Mouse (Mus musculus): ENCODE results near the gene Gabarap. TPM values are rescaled to one million over a fixed set of nuclear protein-coding genes. Genes with fewer than 3 reads are reported as not detected.

The Gabarap gene
- total and polyA plus RNA-seq, 3 experiments: 189 to 352 (median 213) TPM

DNA sequence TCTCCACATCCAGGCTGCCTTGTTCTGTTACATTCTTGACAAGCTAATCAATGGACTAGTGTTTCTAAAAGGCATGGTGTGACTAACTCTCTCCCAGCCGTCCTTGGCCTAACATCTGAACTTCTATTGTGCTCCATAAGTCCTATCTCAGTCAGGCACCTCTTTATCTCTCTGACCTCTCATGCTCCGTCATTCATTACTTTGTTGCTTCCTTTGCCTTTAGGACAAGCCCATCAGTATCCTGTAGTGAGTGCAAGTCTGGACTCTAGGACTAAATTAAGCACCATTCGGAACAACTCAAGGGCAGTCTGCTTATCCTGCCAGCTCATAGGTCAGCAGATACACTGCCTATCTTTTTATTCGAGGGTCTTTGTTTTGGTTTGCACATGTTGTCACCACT is 14.7 kb upstream of the Gabarap start:
- Histone ChIP-seq H3K36me3 (replicated peaks in 1 of 2; ENCODE audit: control insufficient read depth in 1 of 2, insufficient read depth in 1 of 2, low read length in 1 of 2) (peaks cover 47 to 74% of the 10 kb centered on the region in 2 experiments), H3K4me1 (ENCODE audit: control insufficient read depth in 1 of 2, insufficient read depth in 2 of 2) (peaks cover 2 to 33% of the 10 kb centered on the region in 2 experiments; a peak in 2 of 4 replicates), H3K27ac (ENCODE audit: insufficient read depth, low read depth) (no peak overlapping the region), H3K79me2 (replicated peaks; ENCODE audit: control insufficient read depth, extremely low read depth, insufficient read depth, poor library complexity, severe bottlenecking) (peaks cover 20% of the 10 kb centered on the region), H3K9me3 (replicated peaks; ENCODE audit: low read length) (peaks cover 2% of the 10 kb centered on the region), H3K9ac (ENCODE audit: insufficient read depth, low read depth) (no peak overlapping the region), H3K27me3 (replicated peaks) (no peaks in the 10 kb centered on the region), H3K4me3 (replicated peaks in 1 of 3; ENCODE audit: low read depth in 2 of 3, low read length in 2 of 3, poor library complexity in 1 of 3) (no peak overlapping the region), H3K4me2 (ENCODE audit: insufficient read depth, low read depth, poor library complexity, severe bottlenecking) (no peak overlapping the region)
- dilution Hi-C loops (cut with MboI; ENCODE audit: extremely low pct_ligation_motif_present, extremely low pct_unique_long_range_greater_than_20kb, low sequenced_read_pairs): no loop called here
- no peak for TF ChIP-seq HCFC1 (IDR thresholded peaks at IDR 0.05; ENCODE audit: low read depth, low read length)
- no peak for TF ChIP-seq CTCF (conservative IDR thresholded peaks at IDR 0.05 in 1 of 2, IDR thresholded peaks at IDR 0.05 in 1 of 2; ENCODE audit: low read depth in 2 of 2, low read length in 2 of 2)
- TF ChIP-seq SMC3 (IDR thresholded peaks at IDR 0.05; ENCODE audit: low read depth, low read length): no peak
- no peak for TF ChIP-seq NRF1 (IDR thresholded peaks at IDR 0.05; ENCODE audit: low read depth, low read length)
- no peak for TF ChIP-seq TCF12 (IDR thresholded peaks at IDR 0.05; ENCODE audit: low read depth, low read length)
- no peak for TF ChIP-seq CHD1 (IDR thresholded peaks at IDR 0.05; ENCODE audit: low read depth, low read length)
- no peak for TF ChIP-seq ZKSCAN1 (IDR thresholded peaks at IDR 0.05; ENCODE audit: borderline replicate concordance, low read depth, low read length)
- no peak for TF ChIP-seq RCOR1 (conservative IDR thresholded peaks at IDR 0.05; ENCODE audit: low read depth, low read length)
- TF ChIP-seq MAX (IDR thresholded peaks at IDR 0.05; ENCODE audit: low read length): no peak
- no peak for TF ChIP-seq BHLHE40 (IDR thresholded peaks at IDR 0.05; ENCODE audit: low read depth, low read length)
- no peak for TF ChIP-seq USF1 (IDR thresholded peaks at IDR 0.05; ENCODE audit: low read depth, low read length)
- TF ChIP-seq EP300 (IDR thresholded peaks at IDR 0.05; ENCODE audit: low read length): no peak
- no peak for TF ChIP-seq UBTF (IDR thresholded peaks at IDR 0.05; ENCODE audit: low read depth, low read length)
- no peak for TF ChIP-seq ZMIZ1 (IDR thresholded peaks at IDR 0.05; ENCODE audit: low read depth, low read length)
- no peak for TF ChIP-seq GABPA (IDR thresholded peaks at IDR 0.05; ENCODE audit: insufficient replicate concordance, low read depth, low read length)
- TF ChIP-seq ZC3H11A (IDR thresholded peaks at IDR 0.05; ENCODE audit: low read depth, low read length): no peak
- TF ChIP-seq POLR2A (IDR thresholded peaks at IDR 0.05; ENCODE audit: low read depth, low read length): no peak
- in situ Hi-C loops (cut with MboI; ENCODE audit: low pct_ligation_motif_present, low pct_unique_long_range_greater_than_20kb, low sequenced_read_pairs): no loop called here
- DNase-seq (ENCODE audit: extremely low read depth): no peak

DNA sequence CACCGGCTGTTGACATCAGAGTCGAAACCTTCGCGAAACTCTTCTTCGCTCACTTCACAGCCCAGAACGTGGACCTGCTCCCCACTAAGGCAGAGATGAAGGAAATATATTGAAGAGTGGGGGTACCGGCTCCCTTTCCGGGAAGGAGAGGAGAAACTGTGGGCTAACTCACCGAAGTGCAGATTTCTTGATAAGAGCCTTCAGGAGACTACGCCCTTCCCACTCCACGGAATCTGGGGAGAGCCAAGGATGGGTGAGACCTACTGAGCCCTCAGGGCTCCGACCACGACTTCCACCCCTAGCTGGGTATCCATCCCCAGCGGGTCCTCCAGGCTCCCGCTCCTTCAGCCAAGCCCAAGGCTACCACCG is 11.1 kb upstream of the Gabarap start:
- H3K4me2 ChIP-seq (ENCODE audit: insufficient read depth, low read depth, poor library complexity, severe bottlenecking): peak overlapping the region; percentile 88
- peak overlapping the region; percentile 89 for H3K9ac ChIP-seq (ENCODE audit: insufficient read depth, low read depth)
- peak overlapping the region; percentile 71; the same call in 1 of the 2 replicates for H3K27ac ChIP-seq (ENCODE audit: insufficient read depth, low read depth)
- no peak for DNase-seq (ENCODE audit: extremely low read depth)
- peaks cover 2% of the 10 kb centered on the region for H3K9me3 ChIP-seq (replicated peaks; ENCODE audit: low read length)
- peak overlapping the region; percentile 76 to 98 (median 82) for H3K4me3 ChIP-seq (replicated peaks in 1 of 3; ENCODE audit: low read depth in 2 of 3, low read length in 2 of 3, poor library complexity in 1 of 3)
- in situ Hi-C loops (cut with MboI; ENCODE audit: low pct_ligation_motif_present, low pct_unique_long_range_greater_than_20kb, low sequenced_read_pairs): no loop called here
- H3K36me3 ChIP-seq (replicated peaks in 1 of 2; ENCODE audit: control insufficient read depth in 1 of 2, insufficient read depth in 1 of 2, low read length in 1 of 2): peaks cover 29 to 59% of the 10 kb centered on the region in 2 experiments
- peaks cover 5 to 33% of the 10 kb centered on the region in 2 experiments for H3K4me1 ChIP-seq (ENCODE audit: control insufficient read depth in 1 of 2, insufficient read depth in 2 of 2)
- peaks cover 45% of the 10 kb centered on the region for H3K79me2 ChIP-seq (replicated peaks; ENCODE audit: control insufficient read depth, extremely low read depth, insufficient read depth, poor library complexity, severe bottlenecking)
- H3K27me3 ChIP-seq (replicated peaks): no peaks in the 10 kb centered on the region
- dilution Hi-C loops (cut with MboI; ENCODE audit: extremely low pct_ligation_motif_present, extremely low pct_unique_long_range_greater_than_20kb, low sequenced_read_pairs): no loop called here
- TF ChIP-seq CHD2 (IDR thresholded peaks at IDR 0.05; ENCODE audit: low read length) (no peak), NELFE (IDR thresholded peaks at IDR 0.05; ENCODE audit: low read depth, low read length) (no peak; the same call in 1 of the 2 replicates), MXI1 (IDR thresholded peaks at IDR 0.05; ENCODE audit: low read depth, low read length) (no peak), UBTF (IDR thresholded peaks at IDR 0.05; ENCODE audit: low read depth, low read length) (no peak), IRF4 (IDR thresholded peaks at IDR 0.05; ENCODE audit: low read depth, low read length) (no peak), ZKSCAN1 (IDR thresholded peaks at IDR 0.05; ENCODE audit: borderline replicate concordance, low read depth, low read length) (no peak), E2F4 (IDR thresholded peaks at IDR 0.05; ENCODE audit: insufficient replicate concordance, low read depth, low read length) (no peak), RCOR1 (conservative IDR thresholded peaks at IDR 0.05; ENCODE audit: low read depth, low read length) (no peak), SIN3A (IDR thresholded peaks at IDR 0.05; ENCODE audit: low read length) (no peak), HCFC1 (IDR thresholded peaks at IDR 0.05; ENCODE audit: low read depth, low read length) (no peak), RAD21 (IDR thresholded peaks at IDR 0.05; ENCODE audit: low read depth, low read length) (no peak), ZC3H11A (IDR thresholded peaks at IDR 0.05; ENCODE audit: low read depth, low read length) (no peak), TCF12 (IDR thresholded peaks at IDR 0.05; ENCODE audit: low read depth, low read length) (no peak), USF1 (IDR thresholded peaks at IDR 0.05; ENCODE audit: low read depth, low read length) (no peak), GABPA (IDR thresholded peaks at IDR 0.05; ENCODE audit: insufficient replicate concordance, low read depth, low read length) (no peak), PAX5 (IDR thresholded peaks at IDR 0.05; ENCODE audit: low read length) (no peak), CHD1 (IDR thresholded peaks at IDR 0.05; ENCODE audit: low read depth, low read length) (no peak), EP300 (IDR thresholded peaks at IDR 0.05; ENCODE audit: low read length) (no peak)
